Mouse (Mus musculus) liver, embryonic 12.5 days (tissue): ENCODE results near the gene Gprc5d. TPM values are rescaled to one million over a fixed set of nuclear protein-coding genes. Genes with fewer than 3 reads are reported as not detected.

Experiments used
- ATAC-seq: fragments of 200-750 bp; cut with Nextera tagmentation; 2 replicates; pipeline ENCODE4 v1.8.0; 2017; ENCODE audit warnings: moderate number of reproducible peaks, mild to moderate bottlenecking, moderate library complexity
- H3K27ac ChIP-seq: fragments of 300-500 bp; sonication (generic); 2 replicates; pipeline ENCODE4 v1.5.1; 2016; ENCODE audit warnings: mild to moderate bottlenecking
- H3K27me3 ChIP-seq: fragments of 300-500 bp; sonication (generic); replicated peaks from 2 replicates; pipeline ENCODE4 v1.6.1; 2016; ENCODE audit warnings: mild to moderate bottlenecking, moderate library complexity
- H3K36me3 ChIP-seq: fragments of 300-500 bp; sonication (generic); 2 replicates; pipeline ENCODE4 v1.6.1; 2016; ENCODE audit warnings: mild to moderate bottlenecking, moderate library complexity
- H3K4me1 ChIP-seq: fragments of 300-500 bp; sonication (generic); 2 replicates; pipeline ENCODE4 v1.6.1; 2016
- H3K4me2 ChIP-seq: fragments of 300-500 bp; sonication (generic); 2 replicates; pipeline ENCODE4 v1.6.1; 2016; ENCODE audit warnings: mild to moderate bottlenecking, moderate library complexity
- H3K4me3 ChIP-seq: fragments of 300-500 bp; sonication (generic); 2 replicates; pipeline ENCODE4 v1.5.1; 2016; ENCODE audit warnings: mild to moderate bottlenecking, moderate library complexity
- H3K9ac ChIP-seq: fragments of 300-500 bp; sonication (generic); 2 replicates; pipeline ENCODE4 v1.6.1; 2016; ENCODE audit warnings: mild to moderate bottlenecking, moderate library complexity
- H3K9me3 ChIP-seq: fragments of 300-500 bp; sonication (generic); replicated peaks from 2 replicates; pipeline ENCODE4 v1.6.1; 2016; ENCODE audit warnings: mild to moderate bottlenecking, moderate library complexity
- WGBS: fragments of 180-500 bp; shearing (Covaris S2); methylation state at CpG from one replicate; pipeline ENCODE4 v1.1.7; 2016; ENCODE audit not compliant: insufficient replicate concordance; 5-methylcytosine and 5-hydroxymethylcytosine counted together
- polyA plus RNA-seq: library from polyadenylated mRNA; unstranded; fragments of >200 nt; fragmentation: Nextera tagmentation; extraction: Ambion mirVana; gene quantifications from 2 replicates; pipeline ENCODE4 v1.2.1, GENCODE M21; 2016

Gene Gprc5d
- polyA plus RNA-seq, 1 experiment from 2014 or later: 0.10 TPM

- H3K36me3 ChIP-seq: peaks cover 79% of the 10 kb centered on the region
- WGBS: 41% methylated on average over 4 of the region's 4 CpGs
- no peak for ATAC-seq
Measured at GRCm38 (mm10) chr6:135135735-135136134, 17.7 kb upstream of the Gprc5d start.

GRCm38 (mm10) chr6:135133486-135133885, 15.4 kb upstream of the Gprc5d start:
- Histone ChIP-seq H3K36me3 (peaks cover 57% of the 10 kb centered on the region), H3K4me3 (no peak overlapping the region), H3K9me3 (no peaks in the 10 kb centered on the region), H3K27me3 (0 out of 2 replicates have a peak, but pooled peaks cover 2% of the 10 kb centered on the region), H3K9ac (no peak overlapping the region), H3K27ac (no peak overlapping the region), H3K4me1 (no peaks in the 10 kb centered on the region), H3K4me2 (no peak overlapping the region)
- 86% methylated on average over 9 of the region's 9 CpGs for WGBS
- no peak for ATAC-seq

More at GRCm38 (mm10) chr6:135135735-135136134, 17.7 kb upstream of the Gprc5d start:
- Histone ChIP-seq H3K4me3 (no peak overlapping the region), H3K27me3 (no peaks in the 10 kb centered on the region), H3K4me2 (no peak overlapping the region), H3K27ac (no peak overlapping the region), H3K9ac (no peak overlapping the region), H3K9me3 (no peaks in the 10 kb centered on the region), H3K4me1 (no peaks in the 10 kb centered on the region)

GRCm38 (mm10) chr6:135133086-135133485, 15.0 kb upstream of the Gprc5d start:
- WGBS: 78% methylated on average over 7 of the region's 7 CpGs
- Histone ChIP-seq H3K4me3 (no peak overlapping the region), H3K9ac (no peak overlapping the region), H3K36me3 (peaks cover 53% of the 10 kb centered on the region), H3K4me1 (no peaks in the 10 kb centered on the region), H3K27me3 (0 out of 2 replicates have a peak, but pooled peaks cover 3% of the 10 kb centered on the region), H3K27ac (no peak overlapping the region), H3K4me2 (no peak overlapping the region), H3K9me3 (no peaks in the 10 kb centered on the region)
- no peak for ATAC-seq

- Histone ChIP-seq H3K4me3 (no peak overlapping the region), H3K4me2 (no peak overlapping the region), H3K27me3 (0 out of 2 replicates have a peak, but pooled peaks cover 3% of the 10 kb centered on the region), H3K36me3 (no peaks in the 10 kb centered on the region), H3K9ac (no peak overlapping the region), H3K9me3 (no peaks in the 10 kb centered on the region), H3K27ac (no peak overlapping the region), H3K4me1 (0 out of 2 replicates have a peak, but pooled peaks cover 4% of the 10 kb centered on the region)
- WGBS: 47% methylated on average over 5 of the region's 5 CpGs
- no peak for ATAC-seq
Measured at GRCm38 (mm10) chr6:135124755-135125380, 6.8 kb upstream of the Gprc5d start.

GRCm38 (mm10) chr6:135116479-135116878, 1.6 kb downstream of the Gprc5d start:
- WGBS: 55% methylated on average over 8 of the region's 8 CpGs

GRCm38 (mm10) chr6:135113114-135113436, 5.0 kb downstream of the Gprc5d start:
- H3K27me3 ChIP-seq: peaks cover 6% of the 10 kb centered on the region; the same call in 1 of the 2 replicates
- H3K27ac ChIP-seq: no peak overlapping the region
- H3K36me3 ChIP-seq: no peaks in the 10 kb centered on the region
- ATAC-seq: no peak
- no peak overlapping the region for H3K9ac ChIP-seq
- H3K4me2 ChIP-seq: no peak overlapping the region
- H3K4me1 ChIP-seq: no peaks in the 10 kb centered on the region
- H3K9me3 ChIP-seq: no peaks in the 10 kb centered on the region
- 34% methylated on average over 6 of the region's 6 CpGs for WGBS
- H3K4me3 ChIP-seq: no peak overlapping the region

More at GRCm38 (mm10) chr6:135116479-135116878, 1.6 kb downstream of the Gprc5d start:
- Histone ChIP-seq H3K27ac (no peak overlapping the region), H3K4me3 (no peak overlapping the region), H3K4me1 (no peaks in the 10 kb centered on the region), H3K4me2 (no peak overlapping the region), H3K36me3 (no peaks in the 10 kb centered on the region), H3K27me3 (peaks cover 6% of the 10 kb centered on the region; the same call in 1 of the 2 replicates), H3K9ac (no peak overlapping the region), H3K9me3 (no peaks in the 10 kb centered on the region)
- no peak for ATAC-seq

- ATAC-seq: no peak
- 24% methylated on average over 7 of the region's 7 CpGs for WGBS
Measured at GRCm38 (mm10) chr6:135112411-135113113, 5.5 kb downstream of the Gprc5d start.

GRCm38 (mm10) chr6:135107014-135107413, 11.1 kb downstream of the Gprc5d start:
- H3K4me2 ChIP-seq: no peak overlapping the region
- H3K36me3 ChIP-seq: no peaks in the 10 kb centered on the region
- no peak overlapping the region for H3K27ac ChIP-seq
- peaks cover 14% of the 10 kb centered on the region; the same call in 1 of the 2 replicates for H3K27me3 ChIP-seq
- no peak overlapping the region for H3K9ac ChIP-seq
- H3K4me1 ChIP-seq: no peaks in the 10 kb centered on the region
- H3K9me3 ChIP-seq: no peaks in the 10 kb centered on the region
- no peak overlapping the region for H3K4me3 ChIP-seq
- no peak for ATAC-seq
- 69% methylated on average over 6 of the region's 6 CpGs for WGBS

More at GRCm38 (mm10) chr6:135112411-135113113, 5.5 kb downstream of the Gprc5d start:
- H3K27me3 ChIP-seq: peaks cover 6% of the 10 kb centered on the region; the same call in 1 of the 2 replicates
- no peak overlapping the region for H3K4me2 ChIP-seq
- no peak overlapping the region for H3K9ac ChIP-seq
- no peaks in the 10 kb centered on the region for H3K36me3 ChIP-seq
- no peaks in the 10 kb centered on the region for H3K4me1 ChIP-seq
- H3K4me3 ChIP-seq: no peak overlapping the region
- no peak overlapping the region for H3K27ac ChIP-seq
- no peaks in the 10 kb centered on the region for H3K9me3 ChIP-seq

GRCm38 (mm10) chr6:135102736-135103303, 15.3 kb downstream of the Gprc5d start:
- Histone ChIP-seq H3K27me3 (peaks cover 14% of the 10 kb centered on the region; the same call in 1 of the 2 replicates), H3K36me3 (no peaks in the 10 kb centered on the region), H3K27ac (no peak overlapping the region), H3K9ac (no peak overlapping the region), H3K4me3 (no peak overlapping the region), H3K4me1 (no peaks in the 10 kb centered on the region), H3K9me3 (no peaks in the 10 kb centered on the region), H3K4me2 (no peak overlapping the region)
- 52% methylated on average over 5 of the region's 5 CpGs for WGBS
- ATAC-seq: no peak

GRCm38 (mm10) chr6:135100787-135101472, 17.2 kb downstream of the Gprc5d start:
- Histone ChIP-seq H3K9ac (no peak overlapping the region), H3K4me2 (no peak overlapping the region), H3K27ac (no peak overlapping the region), H3K4me1 (no peaks in the 10 kb centered on the region), H3K27me3 (peaks cover 14% of the 10 kb centered on the region; the same call in 1 of the 2 replicates), H3K4me3 (no peak overlapping the region), H3K9me3 (no peaks in the 10 kb centered on the region), H3K36me3 (no peaks in the 10 kb centered on the region)
- WGBS: 67% methylated on average over 15 of the region's 15 CpGs
- ATAC-seq: no peak

GRCm38 (mm10) chr6:135092798-135093470, 25.1 kb downstream of the Gprc5d start:
- no peak overlapping the region for H3K9ac ChIP-seq
- H3K9me3 ChIP-seq: no peaks in the 10 kb centered on the region
- 0 out of 2 replicates have a peak, but pooled peaks cover 4% of the 10 kb centered on the region for H3K27me3 ChIP-seq
- no peak overlapping the region for H3K4me3 ChIP-seq
- no peaks in the 10 kb centered on the region for H3K4me1 ChIP-seq
- no peak for ATAC-seq
- no peak overlapping the region for H3K27ac ChIP-seq
- 73% methylated on average over 12 of the region's 12 CpGs for WGBS
- no peaks in the 10 kb centered on the region for H3K36me3 ChIP-seq
- no peak overlapping the region for H3K4me2 ChIP-seq
